Mouse (Mus musculus): ENCODE measurements at regions not wholly inside any gene's neighbourhood (a gene's known extent, or its start where the extent isn't known, plus 50 kb on each side); places are given as distances from the start of the nearest gene placed in this dataset.

GRCm38 (mm10) chr15:61890330-61890729 is 967.5 kb upstream of the A1bg start:
- TF ChIP-seq CTCF (IDR thresholded peaks at IDR 0.05; ENCODE audit: low read depth) (no peak), EP300 (optimal IDR thresholded peaks at IDR 0.05) (no peak)

Measured in stomach, postnatal 0 days (tissue).